Mouse (Mus musculus) R1 (cell line): ENCODE results near the gene Gfra1.

Experiments
- DNase-seq: peaks from one replicate; pipeline ENCODE4 v3.0.0-alpha.2; 2018; ENCODE audit warnings: low read depth, low spot score

The Gfra1 gene

GRCm38 (mm10) chr19:58455496-58456061 lies at the start of gene Gfra1:
Gene Gfra1, minus strand, starts transcription at chr19:58455909.
- peak; percentile 52 for DNase-seq

GRCm38 (mm10) chr19:58500049-58500448 lies 44.3 kb upstream of the Gfra1 start:
- peak; percentile 41 for DNase-seq

- no peak for DNase-seq
These were observed 43.8 kb upstream of the Gfra1 start for GRCm38 (mm10) chr19:58499420-58499966.

GRCm38 (mm10) chr19:58497106-58497505 lies 41.4 kb upstream of the Gfra1 start:
- DNase-seq: no peak

- no peak for DNase-seq
These were observed 31.0 kb upstream of the Gfra1 start for GRCm38 (mm10) chr19:58486686-58487085.

GRCm38 (mm10) chr19:58482373-58482977 lies 26.8 kb upstream of the Gfra1 start:
- DNase-seq: no peak

- DNase-seq: no peak
These were observed 18.5 kb upstream of the Gfra1 start for GRCm38 (mm10) chr19:58474251-58474650.

- DNase-seq: peak; percentile 77
These were observed 13.7 kb upstream of the Gfra1 start for GRCm38 (mm10) chr19:58469421-58469820.

- DNase-seq: no peak
These were observed 12.6 kb upstream of the Gfra1 start for GRCm38 (mm10) chr19:58468331-58468730.

GRCm38 (mm10) chr19:58463755-58464154 lies 8.0 kb upstream of the Gfra1 start:
- no peak for DNase-seq

GRCm38 (mm10) chr19:58460361-58461022 lies 4.8 kb upstream of the Gfra1 start:
- DNase-seq: no peak

- no peak for DNase-seq
These were observed 867 bp upstream of the Gfra1 start for GRCm38 (mm10) chr19:58456491-58457061.

GRCm38 (mm10) chr19:58455061-58455495 lies 631 bp downstream of the Gfra1 start:
- no peak for DNase-seq

GRCm38 (mm10) chr19:58454261-58455060 lies 1.2 kb downstream of the Gfra1 start:
- DNase-seq: peak; percentile 53

- peak; percentile 53 for DNase-seq
These were observed 2.1 kb downstream of the Gfra1 start for GRCm38 (mm10) chr19:58453581-58453980.

- no peak for DNase-seq
These were observed 2.7 kb downstream of the Gfra1 start for GRCm38 (mm10) chr19:58452941-58453551.

- no peak for DNase-seq
These were observed 3.4 kb downstream of the Gfra1 start for GRCm38 (mm10) chr19:58452178-58452819.

GRCm38 (mm10) chr19:58451323-58451722 lies 4.4 kb downstream of the Gfra1 start:
- DNase-seq: no peak

- DNase-seq: no peak
These were observed 5.0 kb downstream of the Gfra1 start for GRCm38 (mm10) chr19:58450716-58451115.
